Mouse (Mus musculus): Measurements from ENCODE around the gene Ulk4. TPM values are rescaled to one million over a fixed set of nuclear protein-coding genes. Genes with fewer than 3 reads are reported as not detected.

Ulk4 gene
- polyA plus RNA-seq, 1 experiment = 7.3 TPM

GRCm38 (mm10) chr9:121030949-121031348 lies 246.0 kb downstream of the Ulk4 start:
- Histone ChIP-seq H3K4me3 (ENCODE audit: insufficient read depth, low read length) (no peak overlapping the region), H3K27ac (ENCODE audit: insufficient read depth, low read length) (no peak overlapping the region), H3K4me1 (ENCODE audit: control insufficient read depth, insufficient read depth, low read length) (no peaks in the 10 kb centered on the region)
- no peak for TF ChIP-seq POLR2A (IDR thresholded peaks at IDR 0.05; ENCODE audit: extremely low read depth, insufficient read depth, low read length)
- TF ChIP-seq CTCF (IDR thresholded peaks at IDR 0.05; ENCODE audit: extremely low read depth, insufficient read depth, low read length) = no peak

DNA sequence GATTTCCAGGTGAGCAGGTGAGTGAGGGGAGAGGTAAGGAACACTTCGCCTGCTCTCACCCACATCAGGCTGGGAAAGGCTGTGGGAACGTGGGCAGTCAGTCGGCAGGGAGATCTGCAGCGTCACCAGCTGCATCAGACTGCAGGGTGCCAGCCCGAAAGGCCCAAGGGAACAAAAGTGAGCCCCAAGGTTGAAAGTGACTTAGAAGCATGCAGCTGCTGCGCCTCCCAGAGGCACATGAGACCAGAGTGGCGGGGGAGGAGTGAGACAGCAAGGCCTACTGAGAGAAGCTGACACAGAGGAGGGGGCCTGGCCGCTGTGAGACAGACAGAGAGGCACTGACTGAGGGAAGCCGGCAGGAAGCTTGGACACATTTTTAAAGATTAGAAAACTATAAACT lies 247.2 kb downstream of the Ulk4 start:
- no peak overlapping the region for H3K4me3 ChIP-seq (ENCODE audit: insufficient read depth, low read length)
- no peak overlapping the region for H3K27ac ChIP-seq (ENCODE audit: insufficient read depth, low read length)
- TF ChIP-seq CTCF (IDR thresholded peaks at IDR 0.05; ENCODE audit: extremely low read depth, insufficient read depth, low read length) = no peak
- TF ChIP-seq POLR2A (IDR thresholded peaks at IDR 0.05; ENCODE audit: extremely low read depth, insufficient read depth, low read length) = no peak
- no peaks in the 10 kb centered on the region for H3K4me1 ChIP-seq (ENCODE audit: control insufficient read depth, insufficient read depth, low read length)

GRCm38 (mm10) chr9:121023526-121024264 lies 253.3 kb downstream of the Ulk4 start:
- Histone ChIP-seq H3K27ac (ENCODE audit: insufficient read depth, low read length) (no peak overlapping the region), H3K4me1 (ENCODE audit: control insufficient read depth, insufficient read depth, low read length) (no peaks in the 10 kb centered on the region), H3K4me3 (ENCODE audit: insufficient read depth, low read length) (no peak overlapping the region)
- TF ChIP-seq CTCF (IDR thresholded peaks at IDR 0.05; ENCODE audit: extremely low read depth, insufficient read depth, low read length) = no peak
- TF ChIP-seq POLR2A (IDR thresholded peaks at IDR 0.05; ENCODE audit: extremely low read depth, insufficient read depth, low read length) = no peak

DNA sequence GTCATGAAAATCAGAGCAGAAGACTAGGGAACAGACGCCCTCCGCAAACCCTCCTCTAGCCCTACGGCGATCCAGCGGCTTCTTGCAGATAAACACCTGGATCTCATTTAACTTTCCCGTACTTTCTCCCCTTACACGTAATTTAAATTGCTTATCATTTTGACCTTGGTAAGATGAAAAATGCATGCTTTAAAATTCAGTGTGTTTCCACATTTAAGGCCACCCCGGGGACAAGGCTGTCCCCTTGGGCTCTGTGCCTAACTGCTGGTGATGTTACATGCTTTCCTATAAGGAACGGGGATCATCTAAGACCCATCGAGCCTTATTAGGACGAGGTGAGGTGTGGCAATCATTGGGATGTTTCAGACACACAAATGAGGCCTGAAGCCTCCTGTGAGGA lies 256.6 kb downstream of the Ulk4 start:
- no peak for TF ChIP-seq CTCF (IDR thresholded peaks at IDR 0.05; ENCODE audit: extremely low read depth, insufficient read depth, low read length)
- no peak for TF ChIP-seq POLR2A (IDR thresholded peaks at IDR 0.05; ENCODE audit: extremely low read depth, insufficient read depth, low read length)
- H3K4me1 ChIP-seq (ENCODE audit: control insufficient read depth, insufficient read depth, low read length) = no peaks in the 10 kb centered on the region
- H3K4me3 ChIP-seq (ENCODE audit: insufficient read depth, low read length) = no peak overlapping the region
- H3K27ac ChIP-seq (ENCODE audit: insufficient read depth, low read length) = no peak overlapping the region

DNA sequence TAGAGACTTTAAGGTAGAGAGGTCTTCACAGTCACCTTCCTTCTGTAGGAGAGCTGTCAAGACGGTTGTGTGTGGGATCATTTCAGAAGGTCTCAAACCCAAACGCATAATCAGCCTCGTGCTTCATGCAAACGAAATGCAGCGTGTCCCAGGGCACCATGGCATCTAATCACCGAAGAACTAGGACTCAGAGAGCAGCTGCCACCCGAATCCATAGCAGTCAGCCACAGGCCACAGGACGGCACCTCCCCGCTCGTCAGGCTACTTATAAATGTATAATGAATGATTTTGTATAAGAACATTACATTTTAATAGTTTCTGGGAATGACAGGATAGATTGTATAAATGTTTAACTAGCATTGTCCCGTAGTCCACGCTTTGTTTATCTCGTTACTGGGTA lies 257.1 kb downstream of the Ulk4 start:
- no peaks in the 10 kb centered on the region for H3K4me1 ChIP-seq (ENCODE audit: control insufficient read depth, insufficient read depth, low read length)
- H3K27ac ChIP-seq (ENCODE audit: insufficient read depth, low read length) = no peak overlapping the region
- no peak for TF ChIP-seq CTCF (IDR thresholded peaks at IDR 0.05; ENCODE audit: extremely low read depth, insufficient read depth, low read length)
- TF ChIP-seq POLR2A (IDR thresholded peaks at IDR 0.05; ENCODE audit: extremely low read depth, insufficient read depth, low read length) = no peak
- H3K4me3 ChIP-seq (ENCODE audit: insufficient read depth, low read length) = no peak overlapping the region

- no peak overlapping the region for H3K4me3 ChIP-seq (ENCODE audit: insufficient read depth, low read length)
- H3K4me1 ChIP-seq (ENCODE audit: control insufficient read depth, insufficient read depth, low read length) = no peaks in the 10 kb centered on the region
- no peak overlapping the region for H3K27ac ChIP-seq (ENCODE audit: insufficient read depth, low read length)
- TF ChIP-seq CTCF (IDR thresholded peaks at IDR 0.05; ENCODE audit: extremely low read depth, insufficient read depth, low read length) = no peak
- no peak for TF ChIP-seq POLR2A (IDR thresholded peaks at IDR 0.05; ENCODE audit: extremely low read depth, insufficient read depth, low read length)
Observed at GRCm38 (mm10) chr9:121018524-121019315, 258.3 kb downstream of the Ulk4 start.

DNA sequence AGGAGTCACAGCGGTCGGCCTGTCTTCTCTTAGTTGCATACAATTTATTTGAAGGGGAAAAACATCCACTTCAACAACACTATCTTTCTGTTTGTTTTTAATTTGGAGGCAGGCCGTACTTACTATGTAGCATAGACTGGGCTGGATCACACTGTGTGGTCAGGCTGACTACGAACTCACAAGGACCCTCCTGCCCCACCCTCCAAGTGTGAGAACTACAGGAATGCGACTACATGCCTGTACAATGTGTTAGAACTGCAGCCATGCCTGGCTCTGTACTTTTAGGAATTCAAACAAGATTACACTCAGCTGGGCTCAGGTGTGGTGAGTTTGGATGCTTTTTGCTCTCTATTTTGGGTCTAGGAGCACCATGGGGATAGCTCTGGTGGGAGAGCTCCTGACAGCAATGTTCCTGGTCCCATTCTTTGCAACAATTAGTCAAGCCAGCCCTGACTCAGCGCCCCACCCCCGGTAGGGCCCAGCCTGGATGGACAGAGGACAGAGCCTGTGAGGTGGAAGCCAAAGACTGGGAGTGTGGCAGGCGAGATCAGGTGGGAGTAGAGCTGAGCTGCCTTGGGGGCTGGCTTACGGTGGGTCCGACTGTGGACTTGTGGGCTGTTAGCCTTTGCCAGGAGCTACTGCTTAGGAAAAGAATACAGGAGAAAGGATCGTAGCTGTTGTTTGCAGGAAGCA lies 261.0 kb downstream of the Ulk4 start:
- TF ChIP-seq CTCF (IDR thresholded peaks at IDR 0.05; ENCODE audit: extremely low read depth, insufficient read depth, low read length) = no peak
- no peak for TF ChIP-seq POLR2A (IDR thresholded peaks at IDR 0.05; ENCODE audit: extremely low read depth, insufficient read depth, low read length)
- Histone ChIP-seq H3K27ac (ENCODE audit: insufficient read depth, low read length) (no peak overlapping the region), H3K4me1 (ENCODE audit: control insufficient read depth, insufficient read depth, low read length) (no peaks in the 10 kb centered on the region), H3K4me3 (ENCODE audit: insufficient read depth, low read length) (no peak overlapping the region)

GRCm38 (mm10) chr9:121011540-121011939 lies 265.5 kb downstream of the Ulk4 start:
- TF ChIP-seq CTCF (IDR thresholded peaks at IDR 0.05; ENCODE audit: extremely low read depth, insufficient read depth, low read length) (no peak), POLR2A (IDR thresholded peaks at IDR 0.05; ENCODE audit: extremely low read depth, insufficient read depth, low read length) (no peak)
- Histone ChIP-seq H3K4me1 (ENCODE audit: control insufficient read depth, insufficient read depth, low read length) (no peaks in the 10 kb centered on the region), H3K4me3 (ENCODE audit: insufficient read depth, low read length) (no peak overlapping the region), H3K27ac (ENCODE audit: insufficient read depth, low read length) (no peak overlapping the region)

DNA sequence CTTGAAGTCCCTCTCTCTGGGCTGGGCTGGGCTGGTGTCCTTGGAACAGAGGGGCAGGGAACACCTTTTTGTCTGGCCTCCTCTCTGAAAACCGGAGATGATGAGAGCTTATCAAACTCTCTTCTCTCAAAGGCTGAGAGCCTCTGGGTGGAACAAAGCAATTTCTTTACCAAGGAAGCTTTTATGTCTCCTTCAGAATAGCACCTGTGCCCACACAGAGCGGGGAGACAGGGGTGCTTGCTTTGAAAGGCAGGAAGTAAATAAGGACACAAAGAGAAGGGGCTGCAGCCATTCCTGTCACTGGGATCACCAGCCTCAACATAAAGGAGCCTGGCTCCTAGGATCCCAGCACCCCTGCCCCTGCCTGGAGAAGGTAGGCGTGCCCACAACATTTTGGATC lies 266.5 kb downstream of the Ulk4 start:
- TF ChIP-seq CTCF (IDR thresholded peaks at IDR 0.05; ENCODE audit: extremely low read depth, insufficient read depth, low read length) = no peak
- TF ChIP-seq POLR2A (IDR thresholded peaks at IDR 0.05; ENCODE audit: extremely low read depth, insufficient read depth, low read length) = no peak
- Histone ChIP-seq H3K4me1 (ENCODE audit: control insufficient read depth, insufficient read depth, low read length) (no peaks in the 10 kb centered on the region), H3K27ac (ENCODE audit: insufficient read depth, low read length) (no peak overlapping the region), H3K4me3 (ENCODE audit: insufficient read depth, low read length) (no peak overlapping the region)
